Mouse (Mus musculus) heart, embryonic 11.5 days (tissue): Measurements from ENCODE around the gene Gmfb. TPM values are rescaled to one million over a fixed set of nuclear protein-coding genes. Genes with fewer than 3 reads are reported as not detected.

Experiments
- polyA plus RNA-seq: library from polyadenylated mRNA; unstranded; fragments of >200 nt; fragmentation: Nextera tagmentation; extraction: Ambion mirVana; gene quantifications from 2 replicates; pipeline ENCODE4 v1.2.1, GENCODE M21; 2014

The Gmfb gene
- polyA plus RNA-seq, 1 experiment from 2014 or later: 59.1 TPM

Other genes with a start within 250 kb of the Gmfb start
- gene Cdkn3, start 61.7 kb downstream of the Gmfb start, polyA plus RNA-seq: 45.4 and 59.4 TPM in 2 replicates
- 188 and 201 TPM in 2 replicates for gene Cnih1, start 33.8 kb downstream of the Gmfb start, polyA plus RNA-seq
- 26.9 and 29.0 TPM in 2 replicates for gene Cgrrf1, start 9.9 kb upstream of the Gmfb start, polyA plus RNA-seq
- gene Samd4, start 60.6 kb upstream of the Gmfb start, polyA plus RNA-seq: 8.9 and 13.1 TPM in 2 replicates